Mouse (Mus musculus): ENCODE data around the gene Cidec.

DNA sequence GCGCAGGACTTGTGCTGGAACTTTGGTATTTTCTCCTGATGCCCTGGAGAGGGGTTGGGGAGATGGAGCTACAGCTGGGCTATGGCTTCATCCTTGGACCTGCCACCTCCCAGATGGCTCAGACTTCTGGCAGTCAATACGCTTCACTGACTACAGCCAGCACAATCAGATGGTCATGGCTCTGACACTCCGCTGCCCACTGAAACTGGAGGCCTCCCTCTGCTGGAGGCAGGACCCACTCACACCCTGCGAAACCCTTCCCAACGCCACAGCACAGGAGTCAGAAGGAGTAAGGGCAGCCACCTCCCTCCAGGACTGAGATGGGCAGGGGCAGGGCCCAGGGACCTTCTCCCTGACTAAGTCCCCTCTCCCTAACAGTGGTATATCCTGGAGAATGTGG is 30.0 kb upstream of the Cidec start:
- TF ChIP-seq POLR2A (IDR thresholded peaks at IDR 0.05; ENCODE audit: insufficient read length, low read depth) (no peak), TCF3 (IDR thresholded peaks at IDR 0.05; ENCODE audit: insufficient read length, low read depth) (no peak), MYOD1 (IDR thresholded peaks at IDR 0.05; ENCODE audit: control insufficient read depth in 1 of 3, insufficient read length in 2 of 3, low read depth in 2 of 3) (no peak)

Measured in myocyte (in vitro differentiated cells).